Mouse (Mus musculus) ES-E14 (cell line): ENCODE measurements around the gene Mccc2. TPM values are rescaled to one million over a fixed set of nuclear protein-coding genes. Genes with fewer than 3 reads are reported as not detected.
"Not testable (repeated sequence)": the region's sequence is repeated elsewhere in the genome, so short reads cannot be mapped to it uniquely, and the experiment has no call there.

Source experiments
- DNase-seq: peaks from one replicate; pipeline ENCODE4 v3.0.0-alpha.2; 2013; ENCODE audit warnings: low read depth, low spot score
- H3K27ac ChIP-seq: 2 replicates; pipeline ENCODE4 v1.5.1; 2012; ENCODE audit warnings: low read depth, mild to moderate bottlenecking, low read length, moderate library complexity, mixed read lengths; ENCODE audit not compliant: poor library complexity, insufficient read depth, severe bottlenecking
- H3K36me3 ChIP-seq: 2 replicates; pipeline ENCODE4 v1.6.1; 2012; ENCODE audit warnings: mild to moderate bottlenecking, low read length, moderate library complexity, mixed read lengths; ENCODE audit not compliant: control insufficient read depth, poor library complexity, insufficient read depth, severe bottlenecking
- H3K4me1 ChIP-seq, 2 experiments: fragments of 150-350 bp in 1 of 2; sonication (generic) in 1 of 2; 2 replicates each; pipeline ENCODE4 v1.6.1; 2012; ENCODE audit warnings: low read length in 2 of 2, mild to moderate bottlenecking in 1 of 2, mixed read lengths in 1 of 2; ENCODE audit not compliant: control insufficient read depth in 2 of 2, insufficient read depth in 2 of 2, poor library complexity in 1 of 2
- H3K4me3 ChIP-seq, 2 experiments: fragments of 150-350 bp in 1 of 2; sonication (generic) in 1 of 2; 2 replicates each; pipeline ENCODE4 v1.5.1; 2012; ENCODE audit warnings: low read length in 2 of 2, low read depth in 1 of 2, mild to moderate bottlenecking in 1 of 2, mixed read lengths in 1 of 2; ENCODE audit not compliant: insufficient read depth in 1 of 2, poor library complexity in 1 of 2, severe bottlenecking in 1 of 2
- H3K9ac ChIP-seq: 2 replicates; pipeline ENCODE4 v1.6.1; 2012; ENCODE audit warnings: low read depth, mild to moderate bottlenecking, low read length, mixed read lengths; ENCODE audit not compliant: poor library complexity, insufficient read depth, severe bottlenecking
- H3K9me3 ChIP-seq: fragments of 150-350 bp; sonication (generic); 2 replicates; pipeline ENCODE4 v1.6.1; 2012; ENCODE audit warnings: low read depth, mild to moderate bottlenecking, low read length; ENCODE audit not compliant: control insufficient read depth, insufficient read depth
- CHD2 ChIP-seq: IDR thresholded peaks from 2 replicates; pipeline ENCODE4 v1.6.1; 2014; ENCODE audit warnings: mild to moderate bottlenecking, low read depth, low read length, inconsistent platforms
- HCFC1 ChIP-seq: IDR thresholded peaks from 2 replicates; pipeline ENCODE4 v1.6.1; 2012; ENCODE audit warnings: low read length, inconsistent platforms, borderline replicate concordance; ENCODE audit not compliant: insufficient read depth
- MAFK ChIP-seq: IDR thresholded peaks from 2 replicates; pipeline ENCODE4 v1.6.1; 2014; ENCODE audit warnings: mild to moderate bottlenecking, low read depth, low read length, inconsistent platforms; ENCODE audit not compliant: insufficient read depth
- ZC3H11A ChIP-seq: IDR thresholded peaks from 2 replicates; pipeline ENCODE4 v1.6.1; 2012; ENCODE audit warnings: low read depth, mild to moderate bottlenecking, inconsistent platforms, low read length, borderline replicate concordance
- ZNF384 ChIP-seq: IDR thresholded peaks from 2 replicates; pipeline ENCODE4 v1.6.1; 2012; ENCODE audit warnings: low read depth, low read length, inconsistent platforms
- in situ Hi-C, 2 experiments: fragments of 600-800 bp; cut with MboI; formaldehyde crosslinking; loops; one replicate each; pipeline ENCODE4 v1.15.1; 2025; ENCODE audit warnings: low sequenced_read_pairs in 2 of 2, inconsistent platforms in 1 of 2; ENCODE audit not compliant: unreplicated experiment in 2 of 2
- total RNA-seq: library from RNA; depleted of rRNA; stranded (reverse); fragments of 300-350 nt; gene quantifications from 2 replicates; pipeline ENCODE4 v1.2.3, GENCODE M21; 2012; rRNA removed

The Mccc2 gene
- total RNA-seq = 27.2 and 27.4 TPM in 2 replicates

DNA sequence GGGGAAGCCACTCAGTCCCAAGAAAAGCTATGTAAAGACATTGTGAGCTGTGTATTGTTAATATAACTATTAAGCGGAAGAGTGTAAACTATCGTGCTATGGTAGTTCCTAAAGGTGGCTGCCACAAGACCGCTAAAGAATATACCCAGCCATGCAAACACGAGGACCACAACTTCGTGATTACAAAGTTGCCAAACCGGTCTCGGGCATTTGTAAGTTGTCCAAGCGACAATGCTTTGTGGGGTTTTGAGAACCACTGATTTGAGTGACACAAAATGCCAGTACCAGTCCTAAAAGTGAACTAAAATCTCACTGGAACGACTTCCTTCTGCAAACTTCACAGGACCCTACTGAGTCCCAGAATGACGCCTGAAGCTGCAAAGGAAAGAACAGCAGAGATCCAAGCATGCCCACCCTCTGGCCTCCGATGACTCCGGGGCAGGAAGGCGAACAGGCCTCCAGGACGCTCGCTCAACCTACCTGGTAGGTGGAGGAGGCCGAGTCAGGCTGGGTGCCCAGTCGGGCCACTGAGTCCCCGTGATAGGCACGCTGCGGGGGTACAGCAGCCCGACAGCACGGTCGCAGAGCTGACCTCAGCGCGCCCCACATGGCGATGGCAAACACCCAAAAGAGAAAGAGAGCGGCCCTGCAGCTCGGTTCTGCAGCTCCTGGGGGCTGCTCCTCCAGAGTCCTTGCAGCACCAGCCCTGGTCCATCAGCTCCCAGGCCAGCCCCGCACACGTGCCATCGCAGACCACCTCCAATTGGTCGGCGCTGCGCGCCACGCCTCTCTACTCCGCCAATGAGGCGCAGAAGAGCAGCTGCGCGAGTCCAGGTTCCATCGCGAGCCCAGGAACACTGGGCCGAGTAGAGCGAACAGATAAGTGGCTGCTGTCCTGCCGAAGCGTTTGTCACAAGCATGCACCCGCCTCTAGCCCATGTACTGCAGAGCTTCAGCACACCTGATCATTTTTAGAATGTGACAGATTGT is at the start of gene Mccc2:
Gene Mccc2 (minus strand): TSS at position 734 of the 990 bp plus-strand sequence.
- peak; percentile 80 for DNase-seq
- in situ Hi-C loops = no loop called here
- H3K9ac ChIP-seq = peak within 1 kb of the TSS; percentile 89
- peak within 1 kb of the TSS; percentile 81 to 83 for H3K4me3 ChIP-seq
- TF ChIP-seq CHD2 (peak; percentile 89), ZNF384 (no peak), HCFC1 (no peak; the same call in 1 of the 2 replicates), MAFK (no peak), ZC3H11A (no peak)
- H3K9me3 ChIP-seq = no peaks in the 10 kb centered on the region
- peaks cover 0 to 2% of the 10 kb centered on the region in 2 experiments; a peak in 1 of 4 replicates for H3K4me1 ChIP-seq
- no peak within 1 kb of the TSS for H3K27ac ChIP-seq
- no peaks in the 10 kb centered on the region for H3K36me3 ChIP-seq

DNA sequence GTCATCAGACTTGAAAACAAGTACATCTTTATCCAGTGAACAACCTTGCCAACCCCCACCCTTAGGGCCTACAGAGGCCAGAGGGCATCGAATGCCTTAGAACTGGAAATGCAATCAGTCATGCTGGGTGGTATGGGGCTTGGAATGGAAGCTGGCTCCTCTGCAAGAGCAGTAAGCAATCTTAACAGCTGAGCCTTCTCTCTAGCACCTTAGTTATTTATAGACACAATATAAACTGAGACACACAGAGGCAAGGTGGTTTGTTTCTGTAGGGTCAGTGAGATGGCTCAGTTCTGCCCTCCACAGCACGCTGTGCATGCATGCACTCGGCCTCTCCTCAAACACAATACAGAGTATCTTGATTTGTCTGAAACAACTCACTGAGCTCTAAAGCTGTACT is 48.5 kb upstream of the Mccc2 start:
- no peak for DNase-seq
- TF ChIP-seq CHD2 (no peak), ZNF384 (no peak), MAFK (no peak), ZC3H11A (no peak), HCFC1 (no peak)
- Histone ChIP-seq H3K9ac (no peak overlapping the region), H3K4me3 (no peak overlapping the region), H3K4me1 (no peaks in the 10 kb centered on the region), H3K27ac (no peak overlapping the region), H3K9me3 (no peaks in the 10 kb centered on the region), H3K36me3 (peaks cover 38% of the 10 kb centered on the region)
- in situ Hi-C loops = no loop called here

GRCm38 (mm10) chr13:100057738-100058137 is 42.3 kb upstream of the Mccc2 start:
- in situ Hi-C loops, H3K27ac ChIP-seq, H3K4me3 ChIP-seq, H3K9ac ChIP-seq, H3K4me1 ChIP-seq, H3K9me3 ChIP-seq, DNase-seq: not testable (repeated sequence)
- H3K36me3 ChIP-seq = peaks cover 31% of the 10 kb centered on the region

GRCm38 (mm10) chr13:100026013-100026412 is 10.6 kb upstream of the Mccc2 start:
- peaks cover 17% of the 10 kb centered on the region for H3K36me3 ChIP-seq
- TF ChIP-seq MAFK (no peak), CHD2 (no peak), ZNF384 (no peak)
- no peak for DNase-seq

GRCm38 (mm10) chr13:100016891-100017290 is 1.5 kb upstream of the Mccc2 start:
- no peaks in the 10 kb centered on the region for H3K9me3 ChIP-seq
- H3K36me3 ChIP-seq = no peaks in the 10 kb centered on the region
- TF ChIP-seq ZC3H11A = no peak
- TF ChIP-seq CHD2 = no peak
- no peak for TF ChIP-seq HCFC1
- no peak for TF ChIP-seq ZNF384
- TF ChIP-seq MAFK = no peak
- no peak for DNase-seq
- H3K4me3 ChIP-seq = no peak overlapping the region
- peaks cover 0 to 2% of the 10 kb centered on the region in 2 experiments; a peak in 1 of 4 replicates for H3K4me1 ChIP-seq
- no peak overlapping the region for H3K27ac ChIP-seq
- in situ Hi-C loops = no loop called here
- H3K9ac ChIP-seq = no peak overlapping the region

More at GRCm38 (mm10) chr13:100026013-100026412, 10.6 kb upstream of the Mccc2 start:
- Histone ChIP-seq H3K9me3 (no peaks in the 10 kb centered on the region), H3K27ac (no peak overlapping the region), H3K9ac (no peak overlapping the region), H3K4me3 (no peak overlapping the region), H3K4me1 (no peaks in the 10 kb centered on the region)
- in situ Hi-C loops = no loop called here
